Mouse (Mus musculus) liver, postnatal 0 days (tissue): ENCODE results near the gene Txnip.

Experiments used
- CTCF ChIP-seq: sonication (generic); IDR thresholded peaks from 2 replicates; pipeline ENCODE4 v1.5.1; 2016; ENCODE audit warnings: antibody characterized with exemption, low read depth
- EP300 ChIP-seq: IDR thresholded peaks from 2 replicates; pipeline ENCODE4 v1.6.1; 2016; ENCODE audit warnings: antibody characterized with exemption, low read depth, mild to moderate bottlenecking

GRCm38 (mm10) chr3:96569966-96570605, 12.3 kb downstream of the Txnip start:
- TF ChIP-seq CTCF (no peak), EP300 (no peak)
